Mouse (Mus musculus) ES-CJ7 (cell line): ENCODE data around the gene Gm45062.
"Not testable (repeated sequence)": the region's sequence is repeated elsewhere in the genome, so short reads cannot be mapped to it uniquely, and the experiment has no call there.

ENCODE experiments used
- DNase-seq: peaks from one replicate; pipeline ENCODE4 v3.0.0; 2011; ENCODE audit warnings: low read depth, low spot score

Gene Gm45062

GRCm38 (mm10) chr6:8312554-8312953, 53.3 kb downstream of the Gm45062 start:
- no peak for DNase-seq

GRCm38 (mm10) chr6:8316201-8316600, 57.0 kb downstream of the Gm45062 start:
- DNase-seq: no peak

- no peak for DNase-seq
These were observed 60.3 kb downstream of the Gm45062 start for GRCm38 (mm10) chr6:8319591-8319990.

- DNase-seq: not testable (repeated sequence)
These were observed 72.2 kb downstream of the Gm45062 start for GRCm38 (mm10) chr6:8331496-8331895.

- DNase-seq: no peak
These were observed 74.1 kb downstream of the Gm45062 start for GRCm38 (mm10) chr6:8333380-8333779.

GRCm38 (mm10) chr6:8336487-8337390, 77.5 kb downstream of the Gm45062 start:
- no peak for DNase-seq

- DNase-seq: no peak
These were observed 80.2 kb downstream of the Gm45062 start for GRCm38 (mm10) chr6:8339453-8339852.

GRCm38 (mm10) chr6:8343271-8343670, 84.0 kb downstream of the Gm45062 start:
- DNase-seq: no peak

- DNase-seq: peak; percentile 81
These were observed 86.1 kb downstream of the Gm45062 start for GRCm38 (mm10) chr6:8345219-8345856.

- DNase-seq: no peak
These were observed 87.9 kb downstream of the Gm45062 start for GRCm38 (mm10) chr6:8347154-8347553.

- no peak for DNase-seq
These were observed 89.1 kb downstream of the Gm45062 start for GRCm38 (mm10) chr6:8348344-8348743.

GRCm38 (mm10) chr6:8349060-8349670, 89.9 kb downstream of the Gm45062 start:
- DNase-seq: no peak

- DNase-seq: no peak
These were observed 92.3 kb downstream of the Gm45062 start for GRCm38 (mm10) chr6:8351507-8351906.

GRCm38 (mm10) chr6:8352533-8353168, 93.4 kb downstream of the Gm45062 start:
- DNase-seq: no peak

- DNase-seq: peak; percentile 32
These were observed 94.2 kb downstream of the Gm45062 start for GRCm38 (mm10) chr6:8353461-8353860.

- no peak for DNase-seq
These were observed 95.6 kb downstream of the Gm45062 start for GRCm38 (mm10) chr6:8354846-8355245.

GRCm38 (mm10) chr6:8358232-8358631, 99.0 kb downstream of the Gm45062 start:
- no peak for DNase-seq

- no peak for DNase-seq
These were observed 99.5 kb downstream of the Gm45062 start for GRCm38 (mm10) chr6:8358782-8359181.

GRCm38 (mm10) chr6:8360805-8361204, 101.6 kb downstream of the Gm45062 start:
- no peak for DNase-seq

GRCm38 (mm10) chr6:8364033-8364756, 104.9 kb downstream of the Gm45062 start:
- no peak for DNase-seq

GRCm38 (mm10) chr6:8364757-8365150, 105.5 kb downstream of the Gm45062 start:
- DNase-seq: no peak
